Mouse (Mus musculus): Measurements from ENCODE around the gene Atxn1. TPM values are rescaled to one million over a fixed set of nuclear protein-coding genes. Genes with fewer than 3 reads are reported as not detected.

Gene Atxn1
- polyA plus RNA-seq, 1 experiment = 34.1 TPM

GRCm38 (mm10) chr13:45572768-45573167, 392.0 kb downstream of the Atxn1 start:
- TF ChIP-seq POLR2A (IDR thresholded peaks at IDR 0.05; ENCODE audit: extremely low read depth, insufficient read depth, low read length) = no peak
- peak; percentile 68 for TF ChIP-seq CTCF (IDR thresholded peaks at IDR 0.05; ENCODE audit: extremely low read depth, insufficient read depth, low read length)
- Histone ChIP-seq H3K4me1 (ENCODE audit: control insufficient read depth, insufficient read depth, low read length) (peaks cover 5% of the 10 kb centered on the region), H3K27ac (ENCODE audit: insufficient read depth, low read length) (no peak overlapping the region), H3K4me3 (ENCODE audit: insufficient read depth, low read length) (no peak overlapping the region)

- TF ChIP-seq CTCF (IDR thresholded peaks at IDR 0.05; ENCODE audit: extremely low read depth, insufficient read depth, low read length) (peak; percentile 81), POLR2A (IDR thresholded peaks at IDR 0.05; ENCODE audit: extremely low read depth, insufficient read depth, low read length) (no peak)
- Histone ChIP-seq H3K27ac (ENCODE audit: insufficient read depth, low read length) (no peak overlapping the region), H3K4me3 (ENCODE audit: insufficient read depth, low read length) (no peak overlapping the region), H3K4me1 (ENCODE audit: control insufficient read depth, insufficient read depth, low read length) (peaks cover 5% of the 10 kb centered on the region)
Observed at GRCm38 (mm10) chr13:45571795-45572262, 393.0 kb downstream of the Atxn1 start.

- TF ChIP-seq CTCF (IDR thresholded peaks at IDR 0.05; ENCODE audit: extremely low read depth, insufficient read depth, low read length) = no peak
- TF ChIP-seq POLR2A (IDR thresholded peaks at IDR 0.05; ENCODE audit: extremely low read depth, insufficient read depth, low read length) = no peak
- peaks cover 7% of the 10 kb centered on the region for H3K4me1 ChIP-seq (ENCODE audit: control insufficient read depth, insufficient read depth, low read length)
- H3K4me3 ChIP-seq (ENCODE audit: insufficient read depth, low read length) = no peak overlapping the region
- H3K27ac ChIP-seq (ENCODE audit: insufficient read depth, low read length) = no peak overlapping the region
Observed at GRCm38 (mm10) chr13:45569932-45570331, 394.9 kb downstream of the Atxn1 start.

- Histone ChIP-seq H3K4me1 (ENCODE audit: control insufficient read depth, insufficient read depth, low read length) (peaks cover 17% of the 10 kb centered on the region), H3K27ac (ENCODE audit: insufficient read depth, low read length) (peak overlapping the region; percentile 19; the same call in 1 of the 2 replicates), H3K4me3 (ENCODE audit: insufficient read depth, low read length) (no peak overlapping the region)
- TF ChIP-seq POLR2A (IDR thresholded peaks at IDR 0.05; ENCODE audit: extremely low read depth, insufficient read depth, low read length) (no peak), CTCF (IDR thresholded peaks at IDR 0.05; ENCODE audit: extremely low read depth, insufficient read depth, low read length) (no peak)
Observed at GRCm38 (mm10) chr13:45564946-45565345, 399.9 kb downstream of the Atxn1 start.

GRCm38 (mm10) chr13:45562011-45562410, 402.8 kb downstream of the Atxn1 start:
- Histone ChIP-seq H3K4me3 (ENCODE audit: insufficient read depth, low read length) (no peak overlapping the region), H3K4me1 (ENCODE audit: control insufficient read depth, insufficient read depth, low read length) (peaks cover 17% of the 10 kb centered on the region), H3K27ac (ENCODE audit: insufficient read depth, low read length) (no peak overlapping the region)
- TF ChIP-seq CTCF (IDR thresholded peaks at IDR 0.05; ENCODE audit: extremely low read depth, insufficient read depth, low read length) = no peak
- no peak for TF ChIP-seq POLR2A (IDR thresholded peaks at IDR 0.05; ENCODE audit: extremely low read depth, insufficient read depth, low read length)

GRCm38 (mm10) chr13:45560543-45560942, 404.3 kb downstream of the Atxn1 start:
- H3K4me3 ChIP-seq (ENCODE audit: insufficient read depth, low read length) = no peak overlapping the region
- peaks cover 17% of the 10 kb centered on the region for H3K4me1 ChIP-seq (ENCODE audit: control insufficient read depth, insufficient read depth, low read length)
- no peak overlapping the region for H3K27ac ChIP-seq (ENCODE audit: insufficient read depth, low read length)
- TF ChIP-seq POLR2A (IDR thresholded peaks at IDR 0.05; ENCODE audit: extremely low read depth, insufficient read depth, low read length) = no peak
- TF ChIP-seq CTCF (IDR thresholded peaks at IDR 0.05; ENCODE audit: extremely low read depth, insufficient read depth, low read length) = peak; percentile 50

- no peak overlapping the region for H3K27ac ChIP-seq (ENCODE audit: insufficient read depth, low read length)
- TF ChIP-seq CTCF (IDR thresholded peaks at IDR 0.05; ENCODE audit: extremely low read depth, insufficient read depth, low read length) = no peak
- TF ChIP-seq POLR2A (IDR thresholded peaks at IDR 0.05; ENCODE audit: extremely low read depth, insufficient read depth, low read length) = no peak
Observed at GRCm38 (mm10) chr13:45559258-45559657, 405.6 kb downstream of the Atxn1 start.

GRCm38 (mm10) chr13:45558367-45558766, 406.4 kb downstream of the Atxn1 start:
- H3K4me1 ChIP-seq (ENCODE audit: control insufficient read depth, insufficient read depth, low read length) = peaks cover 12% of the 10 kb centered on the region; the same call in 1 of the 2 replicates
- H3K27ac ChIP-seq (ENCODE audit: insufficient read depth, low read length) = no peak overlapping the region
- no peak overlapping the region for H3K4me3 ChIP-seq (ENCODE audit: insufficient read depth, low read length)
- no peak for TF ChIP-seq CTCF (IDR thresholded peaks at IDR 0.05; ENCODE audit: extremely low read depth, insufficient read depth, low read length)
- no peak for TF ChIP-seq POLR2A (IDR thresholded peaks at IDR 0.05; ENCODE audit: extremely low read depth, insufficient read depth, low read length)

More at GRCm38 (mm10) chr13:45559258-45559657, 405.6 kb downstream of the Atxn1 start:
- Histone ChIP-seq H3K4me3 (ENCODE audit: insufficient read depth, low read length) (no peak overlapping the region), H3K4me1 (ENCODE audit: control insufficient read depth, insufficient read depth, low read length) (peaks cover 12% of the 10 kb centered on the region; the same call in 1 of the 2 replicates)

- H3K4me3 ChIP-seq (ENCODE audit: insufficient read depth, low read length) = no peak overlapping the region
- TF ChIP-seq POLR2A (IDR thresholded peaks at IDR 0.05; ENCODE audit: extremely low read depth, insufficient read depth, low read length) (no peak), CTCF (IDR thresholded peaks at IDR 0.05; ENCODE audit: extremely low read depth, insufficient read depth, low read length) (no peak)
Observed at GRCm38 (mm10) chr13:45553674-45554073, 411.1 kb downstream of the Atxn1 start.

GRCm38 (mm10) chr13:45547549-45547948, 417.3 kb downstream of the Atxn1 start:
- H3K4me3 ChIP-seq (ENCODE audit: insufficient read depth, low read length) = no peak overlapping the region
- TF ChIP-seq POLR2A (IDR thresholded peaks at IDR 0.05; ENCODE audit: extremely low read depth, insufficient read depth, low read length) = no peak
- no peak for TF ChIP-seq CTCF (IDR thresholded peaks at IDR 0.05; ENCODE audit: extremely low read depth, insufficient read depth, low read length)
- H3K4me1 ChIP-seq (ENCODE audit: control insufficient read depth, insufficient read depth, low read length) = no peaks in the 10 kb centered on the region
- no peak overlapping the region for H3K27ac ChIP-seq (ENCODE audit: insufficient read depth, low read length)

More at GRCm38 (mm10) chr13:45553674-45554073, 411.1 kb downstream of the Atxn1 start:
- Histone ChIP-seq H3K27ac (ENCODE audit: insufficient read depth, low read length) (no peak overlapping the region), H3K4me1 (ENCODE audit: control insufficient read depth, insufficient read depth, low read length) (no peaks in the 10 kb centered on the region)

Data from cortical plate, adult 2 months (tissue).